Mouse (Mus musculus): ENCODE results near the gene Stat5b.

DNA sequence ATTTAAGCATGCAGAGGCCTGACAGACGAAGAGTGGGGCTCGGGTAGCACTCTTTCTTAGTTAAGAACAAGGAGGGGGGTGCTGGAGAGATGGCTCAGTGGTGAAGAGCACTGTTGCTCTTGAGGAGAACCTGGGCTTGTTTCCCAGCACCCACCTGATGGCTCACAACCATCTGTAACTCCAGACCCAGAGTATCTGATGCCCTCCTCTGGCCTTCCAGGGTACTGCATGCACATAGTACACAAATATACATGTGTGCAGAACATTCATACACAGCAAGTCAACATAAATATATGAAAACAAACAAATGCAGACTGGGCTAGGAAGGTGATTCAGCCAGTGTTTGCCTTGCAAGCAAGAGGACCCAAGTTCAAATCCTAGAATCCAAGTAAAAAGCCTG lies 39.4 kb downstream of the Stat5b start:
- peak; percentile 39 to 57 (median 49) for TF ChIP-seq CTCF (IDR thresholded peaks at IDR 0.05 in 2 of 3, conservative IDR thresholded peaks at IDR 0.05 in 1 of 3; ENCODE audit: control insufficient read depth in 1 of 3, insufficient read depth in 1 of 3, low read depth in 2 of 3, low read length in 3 of 3, poor library complexity in 1 of 3, severe bottlenecking in 1 of 3)
- no peak for TF ChIP-seq POLR2A (IDR thresholded peaks at IDR 0.05; ENCODE audit: control insufficient read depth in 1 of 2, insufficient read depth in 1 of 2, low read depth in 1 of 2, low read length in 2 of 2, poor library complexity in 1 of 2)
- TF ChIP-seq CHD2 (IDR thresholded peaks at IDR 0.05; ENCODE audit: low read length): no peak
- TF ChIP-seq EP300 (IDR thresholded peaks at IDR 0.05; ENCODE audit: low read depth in 1 of 2, low read length in 2 of 2): no peak
- TF ChIP-seq POLR2AphosphoS2 (IDR thresholded peaks at IDR 0.05; ENCODE audit: low read length): no peak

Measured in MEL (cell line).